Mouse (Mus musculus) layer of hippocampus, postnatal 36 days (tissue): Measurements from ENCODE around the gene Arl14ep. TPM values are rescaled to one million over a fixed set of nuclear protein-coding genes. Genes with fewer than 3 reads are reported as not detected.
A peak's percentile ranks its signal among the peaks of the same experiment; 100 is the strongest.
"Not testable (repeated sequence)": the region's sequence is repeated elsewhere in the genome, so short reads cannot be mapped to it uniquely, and the experiment has no call there.

ENCODE experiments used
- DNase-seq, 2 experiments: peaks; one replicate each; pipeline ENCODE4 v3.0.0; 2022
- total RNA-seq, 2 experiments: library from RNA; stranded (reverse); gene quantifications; 2 replicates each; pipeline ENCODE4 v1.2.3; 2021

Arl14ep gene
- total RNA-seq, result 10 to 100 TPM; 52.8 to 53.5 TPM

- DNase-seq, result peak; percentile 86 to 89
These were observed at the start of gene Arl14ep for GRCm38 (mm10) chr2:106973959-106974639. TSS of gene Arl14ep (minus strand) at chr2:106974424.

GRCm38 (mm10) chr2:107022713-107023112 lies 48.5 kb upstream of the Arl14ep start:
- DNase-seq, result no peak

GRCm38 (mm10) chr2:107019331-107019730 lies 45.1 kb upstream of the Arl14ep start:
- no peak for DNase-seq

- no peak for DNase-seq
These were observed 38.9 kb upstream of the Arl14ep start for GRCm38 (mm10) chr2:107013161-107013560.

- DNase-seq, result no peak
These were observed 38.1 kb upstream of the Arl14ep start for GRCm38 (mm10) chr2:107012318-107012717.

- DNase-seq, result no peak
These were observed 35.9 kb upstream of the Arl14ep start for GRCm38 (mm10) chr2:107010160-107010559.

GRCm38 (mm10) chr2:107006378-107006777 lies 32.2 kb upstream of the Arl14ep start:
- no peak for DNase-seq

- DNase-seq, result not testable (repeated sequence)
These were observed 31.7 kb upstream of the Arl14ep start for GRCm38 (mm10) chr2:107005876-107006275.

GRCm38 (mm10) chr2:106991261-106991660 lies 17.0 kb upstream of the Arl14ep start:
- no peak for DNase-seq

- DNase-seq, result no peak
These were observed 10.7 kb upstream of the Arl14ep start for GRCm38 (mm10) chr2:106984945-106985344.

- DNase-seq, result no peak
These were observed 8.3 kb upstream of the Arl14ep start for GRCm38 (mm10) chr2:106982503-106982902.

GRCm38 (mm10) chr2:106976472-106976871 lies 2.2 kb upstream of the Arl14ep start:
- DNase-seq, result no peak

- no peak for DNase-seq
These were observed 779 bp downstream of the Arl14ep start for GRCm38 (mm10) chr2:106973332-106973958.

- DNase-seq, result no peak
These were observed 1.4 kb downstream of the Arl14ep start for GRCm38 (mm10) chr2:106972851-106973250.

- DNase-seq, result no peak
These were observed 3.3 kb downstream of the Arl14ep start for GRCm38 (mm10) chr2:106970971-106971370.

GRCm38 (mm10) chr2:106968320-106968719 lies 5.9 kb downstream of the Arl14ep start:
- DNase-seq, result no peak

- DNase-seq, result no peak
These were observed 10.7 kb downstream of the Arl14ep start for GRCm38 (mm10) chr2:106963560-106963959.

- no peak for DNase-seq
These were observed 12.6 kb downstream of the Arl14ep start for GRCm38 (mm10) chr2:106961650-106962049.

- no peak for DNase-seq
These were observed 13.2 kb downstream of the Arl14ep start for GRCm38 (mm10) chr2:106961066-106961465.

- peak in 1 of 2 experiments; percentile 12 for DNase-seq
These were observed 14.0 kb downstream of the Arl14ep start for GRCm38 (mm10) chr2:106960237-106960636.

- DNase-seq, result no peak
These were observed 14.8 kb downstream of the Arl14ep start for GRCm38 (mm10) chr2:106959380-106959779.

GRCm38 (mm10) chr2:106958916-106959315 lies 15.3 kb downstream of the Arl14ep start:
- no peak for DNase-seq

GRCm38 (mm10) chr2:106956146-106956545 lies 18.1 kb downstream of the Arl14ep start:
- no peak for DNase-seq

GRCm38 (mm10) chr2:106955621-106956020 lies 18.6 kb downstream of the Arl14ep start:
- DNase-seq, result peak in 1 of 2 experiments; percentile 12
